Mouse (Mus musculus) kidney, adult 2 months (tissue): ENCODE measurements around the gene Ly6g6c. TPM values are rescaled to one million over a fixed set of nuclear protein-coding genes. Genes with fewer than 3 reads are reported as not detected.
A peak's percentile ranks its signal among the peaks of the same experiment; 100 is the strongest.

Experiments used
- DNase-seq: peaks from one replicate; pipeline ENCODE4 v3.0.0; 2021
- H3K27ac ChIP-seq: fragments of 200-500 bp; 2 replicates; pipeline ENCODE4 v1.5.1; 2012; ENCODE audit warnings: low read depth, low read length, control low read depth, inconsistent platforms; ENCODE audit not compliant: insufficient read depth
- H3K27me3 ChIP-seq: fragments of 200-500 bp; replicated peaks from 2 replicates; pipeline ENCODE4 v1.6.1; 2012; ENCODE audit warnings: mild to moderate bottlenecking, moderate library complexity, low read length, inconsistent platforms; ENCODE audit not compliant: control insufficient read depth, insufficient read depth
- H3K36me3 ChIP-seq: fragments of 200-500 bp; 2 replicates; pipeline ENCODE4 v1.6.1; 2012; ENCODE audit warnings: mild to moderate bottlenecking, moderate library complexity, low read length, inconsistent platforms; ENCODE audit not compliant: control insufficient read depth, insufficient read depth
- H3K4me1 ChIP-seq: fragments of 200-500 bp; 2 replicates; pipeline ENCODE4 v1.6.1; 2011; ENCODE audit warnings: low read length; ENCODE audit not compliant: control insufficient read depth, insufficient read depth
- H3K4me3 ChIP-seq: fragments of 200-500 bp; 2 replicates; pipeline ENCODE4 v1.5.1; 2011; ENCODE audit warnings: mild to moderate bottlenecking, low read depth, low read length, control low read depth; ENCODE audit not compliant: insufficient read depth
- CTCF ChIP-seq: fragments of 200-500 bp; conservative IDR thresholded peaks from 2 replicates; pipeline ENCODE4 v1.5.1; 2011; ENCODE audit warnings: low read depth, mild to moderate bottlenecking, control low read depth, low read length, moderate library complexity, mixed read lengths; ENCODE audit not compliant: insufficient read depth, insufficient read length
- POLR2A ChIP-seq: fragments of 200-500 bp; IDR thresholded peaks from one replicate; pipeline ENCODE4 v1.6.1; 2011; ENCODE audit warnings: low read depth, low read length, control low read depth
- WGBS: fragments of 180-500 bp; shearing (Covaris S2); methylation state at CpG from one replicate; pipeline ENCODE4 v1.1.7; 2018; 5-methylcytosine and 5-hydroxymethylcytosine counted together
- polyA plus RNA-seq: library from polyadenylated mRNA; depleted of rRNA; stranded (reverse); fragments of >200 nt; gene quantifications from 2 replicates; pipeline ENCODE4 v1.2.3, GENCODE M21; 2012

Gene Ly6g6c
- polyA plus RNA-seq, 1 experiment: 0.13 TPM

GRCm38 (mm10) chr17:35077285-35077684, 12.1 kb downstream of the Ly6g6c start:
- H3K27me3 ChIP-seq: no peaks in the 10 kb centered on the region
- H3K36me3 ChIP-seq: no peaks in the 10 kb centered on the region
- TF ChIP-seq POLR2A: no peak
- TF ChIP-seq CTCF: no peak
- DNase-seq: no peak
- WGBS: 21% methylated on average over 2 of the region's 2 CpGs
- H3K4me1 ChIP-seq: peaks cover 10% of the 10 kb centered on the region; the same call in 1 of the 2 replicates
- peak overlapping the region; percentile 66 for H3K4me3 ChIP-seq
- peak overlapping the region; percentile 81 for H3K27ac ChIP-seq

- 0% methylated on average over 14 of the region's 14 CpGs for WGBS
- peak; percentile 83 for DNase-seq
- no peaks in the 10 kb centered on the region for H3K36me3 ChIP-seq
Observed at GRCm38 (mm10) chr17:35077786-35078233, 12.6 kb downstream of the Ly6g6c start, which contains the start of gene Ly6g6d. Gene Ly6g6d, minus strand, starts transcription at chr17:35078065.

GRCm38 (mm10) chr17:35079778-35080177, 14.6 kb downstream of the Ly6g6c start:
- no peak for DNase-seq
- H3K27ac ChIP-seq: no peak overlapping the region
- no peaks in the 10 kb centered on the region for H3K36me3 ChIP-seq
- 71% methylated on average over 9 of the region's 9 CpGs for whole genome bisulfite sequencing
- peaks cover 10% of the 10 kb centered on the region; the same call in 1 of the 2 replicates for H3K4me1 ChIP-seq
- TF ChIP-seq POLR2A (no peak), CTCF (no peak)
- no peaks in the 10 kb centered on the region for H3K27me3 ChIP-seq
- no peak overlapping the region for H3K4me3 ChIP-seq

More at GRCm38 (mm10) chr17:35077786-35078233, 12.6 kb downstream of the Ly6g6c start, which contains the start of gene Ly6g6d:
- no peaks in the 10 kb centered on the region for H3K27me3 ChIP-seq
- TF ChIP-seq POLR2A: peak; percentile 46
- peak; percentile 69 for TF ChIP-seq CTCF
- peak within 1 kb of the TSS; percentile 66 for H3K4me3 ChIP-seq
- peak within 1 kb of the TSS; percentile 81 for H3K27ac ChIP-seq
- H3K4me1 ChIP-seq: peaks cover 10% of the 10 kb centered on the region; the same call in 1 of the 2 replicates

- WGBS: 70% methylated on average over 6 of the region's 6 CpGs
- H3K27me3 ChIP-seq: no peaks in the 10 kb centered on the region
- H3K36me3 ChIP-seq: no peaks in the 10 kb centered on the region
- H3K27ac ChIP-seq: no peak overlapping the region
- peaks cover 10% of the 10 kb centered on the region; the same call in 1 of the 2 replicates for H3K4me1 ChIP-seq
- DNase-seq: no peak
- no peak for TF ChIP-seq CTCF
- no peak for TF ChIP-seq POLR2A
- no peak overlapping the region for H3K4me3 ChIP-seq
Observed at GRCm38 (mm10) chr17:35080248-35080647, 15.1 kb downstream of the Ly6g6c start.

GRCm38 (mm10) chr17:35080710-35081109, 15.5 kb downstream of the Ly6g6c start:
- no peak overlapping the region for H3K4me3 ChIP-seq
- no peaks in the 10 kb centered on the region for H3K36me3 ChIP-seq
- 87% methylated on average over 4 of the region's 4 CpGs for WGBS
- TF ChIP-seq CTCF (no peak), POLR2A (no peak)
- DNase-seq: no peak
- H3K27ac ChIP-seq: no peak overlapping the region
- no peaks in the 10 kb centered on the region for H3K27me3 ChIP-seq
- peaks cover 10% of the 10 kb centered on the region; the same call in 1 of the 2 replicates for H3K4me1 ChIP-seq

- Histone ChIP-seq H3K4me3 (no peak overlapping the region), H3K4me1 (no peaks in the 10 kb centered on the region), H3K27me3 (no peaks in the 10 kb centered on the region), H3K27ac (no peak overlapping the region), H3K36me3 (no peaks in the 10 kb centered on the region)
- WGBS: 88% methylated on average over 16 of the region's 16 CpGs
- DNase-seq: no peak
- no peak for TF ChIP-seq CTCF
- TF ChIP-seq POLR2A: no peak
Observed at GRCm38 (mm10) chr17:35082841-35083576, 17.8 kb downstream of the Ly6g6c start.

GRCm38 (mm10) chr17:35083929-35084497, 18.8 kb downstream of the Ly6g6c start:
- Histone ChIP-seq H3K4me1 (no peaks in the 10 kb centered on the region), H3K36me3 (no peaks in the 10 kb centered on the region), H3K4me3 (no peak overlapping the region), H3K27me3 (no peaks in the 10 kb centered on the region), H3K27ac (no peak overlapping the region)
- 69% methylated on average over 3 of the region's 3 CpGs for WGBS
- no peak for TF ChIP-seq POLR2A
- no peak for TF ChIP-seq CTCF
- DNase-seq: no peak
